Mouse (Mus musculus) cerebellum, adult 2 months (tissue): ENCODE data around the gene Erbb3.

ENCODE experiments used
- CTCF ChIP-seq: fragments of 200-500 bp; IDR thresholded peaks from 2 replicates; pipeline ENCODE4 v1.5.1; 2011; ENCODE audit warnings: low read depth, mild to moderate bottlenecking, control low read depth, low read length, moderate library complexity, borderline replicate concordance; ENCODE audit not compliant: insufficient read depth
- POLR2A ChIP-seq: fragments of 200-500 bp; IDR thresholded peaks from 2 replicates; pipeline ENCODE4 v1.6.1; 2011; ENCODE audit warnings: low read length, control low read depth, borderline replicate concordance; ENCODE audit not compliant: insufficient read depth

DNA sequence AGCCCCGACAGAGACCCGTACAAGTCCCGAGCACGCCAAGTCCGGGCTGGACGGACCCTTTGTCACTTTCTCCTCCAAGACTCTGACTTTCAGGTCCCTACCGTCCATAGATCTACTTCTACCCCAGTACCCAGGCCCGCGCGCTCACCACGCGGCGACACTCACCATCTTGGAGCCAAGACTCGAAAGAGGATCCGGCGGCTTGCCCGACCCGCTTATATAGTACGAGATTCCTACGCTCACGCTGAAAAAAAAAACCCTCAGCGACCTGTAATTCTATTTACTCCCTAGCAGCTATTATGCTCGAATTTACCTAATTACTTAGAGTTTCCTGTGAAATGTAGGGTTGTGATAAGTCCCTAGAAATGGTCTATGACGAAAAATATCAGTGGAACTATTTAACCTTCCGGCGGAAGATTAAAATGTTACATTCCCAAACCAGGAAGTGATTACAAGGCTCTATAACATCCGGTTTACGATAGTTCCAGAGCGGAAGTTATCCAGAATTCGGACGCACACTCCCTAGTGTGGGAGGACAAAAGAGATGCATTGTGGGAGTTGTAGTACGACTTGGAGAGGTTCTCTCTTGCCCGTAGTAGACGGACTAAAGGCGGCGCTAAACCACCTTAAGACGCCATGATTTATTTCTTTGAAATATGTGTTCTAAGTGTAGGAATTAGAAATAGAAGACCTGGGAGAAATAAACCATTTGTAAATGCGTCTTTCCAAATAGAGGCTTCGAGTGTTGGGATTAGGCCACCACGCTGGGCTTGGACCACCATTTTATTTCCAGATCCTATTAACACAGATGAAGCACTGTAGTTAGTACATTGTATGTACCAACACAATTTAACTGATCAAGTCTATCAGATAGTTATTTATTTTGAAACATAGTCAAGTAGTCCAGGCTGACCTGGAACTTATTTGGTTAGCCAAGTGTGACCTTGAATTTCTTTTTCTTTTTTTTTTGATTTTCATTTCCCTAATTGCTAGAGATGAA is 37.2 kb upstream of the Erbb3 start, which contains the start of gene Rps26:
- TF ChIP-seq POLR2A (peak; percentile 94), CTCF (no peak; the same call in 1 of the 2 replicates)
